Mouse (Mus musculus) embryo, embryonic 10.5 days (tissue): ENCODE data around the gene Rnf145.
A peak's percentile ranks its signal among the peaks of the same experiment; 100 is the strongest.

Experiments
- DNase-seq: peaks from one replicate; pipeline ENCODE4 v3.0.0-alpha.2; 2015; ENCODE audit warnings: low spot score

Rnf145 gene

GRCm38 (mm10) chr11:44518281-44519095 lies at the start of gene Rnf145:
TSS of gene Rnf145 (plus strand) at chr11:44518964.
- DNase-seq = peak; percentile 81

GRCm38 (mm10) chr11:44469646-44470431 lies 48.9 kb upstream of the Rnf145 start:
- DNase-seq = peak; percentile 23

- peak; percentile 95 for DNase-seq
Measured at GRCm38 (mm10) chr11:44470432-44471336, 48.1 kb upstream of the Rnf145 start, which contains the start of gene Ublcp1. TSS of gene Ublcp1 (minus strand) at chr11:44470498.

- DNase-seq = peak; percentile 30
Measured at GRCm38 (mm10) chr11:44471337-44471995, 47.3 kb upstream of the Rnf145 start.

- no peak for DNase-seq
Measured at GRCm38 (mm10) chr11:44475467-44475866, 43.3 kb upstream of the Rnf145 start.

- no peak for DNase-seq
Measured at GRCm38 (mm10) chr11:44476445-44476844, 42.3 kb upstream of the Rnf145 start.

- no peak for DNase-seq
Measured at GRCm38 (mm10) chr11:44478382-44478781, 40.4 kb upstream of the Rnf145 start.

- DNase-seq = no peak
Measured at GRCm38 (mm10) chr11:44480246-44480645, 38.5 kb upstream of the Rnf145 start.

- no peak for DNase-seq
Measured at GRCm38 (mm10) chr11:44485089-44485736, 33.6 kb upstream of the Rnf145 start.

- no peak for DNase-seq
Measured at GRCm38 (mm10) chr11:44489117-44489516, 29.6 kb upstream of the Rnf145 start.

- no peak for DNase-seq
Measured at GRCm38 (mm10) chr11:44494643-44495323, 24.0 kb upstream of the Rnf145 start.

- DNase-seq = no peak
Measured at GRCm38 (mm10) chr11:44496217-44496616, 22.5 kb upstream of the Rnf145 start.

GRCm38 (mm10) chr11:44498412-44499272 lies 20.1 kb upstream of the Rnf145 start:
- DNase-seq = no peak

- DNase-seq = no peak
Measured at GRCm38 (mm10) chr11:44500966-44501365, 17.8 kb upstream of the Rnf145 start.

- no peak for DNase-seq
Measured at GRCm38 (mm10) chr11:44501477-44501876, 17.3 kb upstream of the Rnf145 start.

- DNase-seq = peak; percentile 12
Measured at GRCm38 (mm10) chr11:44502931-44503330, 15.8 kb upstream of the Rnf145 start.

GRCm38 (mm10) chr11:44504146-44504545 lies 14.6 kb upstream of the Rnf145 start:
- DNase-seq = no peak

GRCm38 (mm10) chr11:44504761-44505160 lies 14.0 kb upstream of the Rnf145 start:
- no peak for DNase-seq

GRCm38 (mm10) chr11:44508876-44509275 lies 9.9 kb upstream of the Rnf145 start:
- DNase-seq = no peak
